Mouse (Mus musculus): Measurements from ENCODE around the gene Atp1b4.
A peak's percentile ranks its signal among the peaks of the same experiment; 100 is the strongest.
"Not testable (repeated sequence)": the region's sequence is repeated elsewhere in the genome, so short reads cannot be mapped to it uniquely, and the experiment has no call there.

Gene Atp1b4

GRCm38 (mm10) chrX:38315884-38316283, at the start of gene Atp1b4:
TSS of gene Atp1b4 (plus strand) at chrX:38316184.
- no peak for DNase-seq (ENCODE audit: low spot score in 2 of 2)

GRCm38 (mm10) chrX:38308597-38308996, 7.4 kb upstream of the Atp1b4 start:
- DNase-seq (ENCODE audit: low spot score in 2 of 2), result peak in 1 of 2 experiments; percentile 0

- no peak for DNase-seq (ENCODE audit: low spot score in 2 of 2)
Observed at GRCm38 (mm10) chrX:38311054-38311453, 4.9 kb upstream of the Atp1b4 start.

GRCm38 (mm10) chrX:38312910-38313625, 2.9 kb upstream of the Atp1b4 start:
- DNase-seq (ENCODE audit: low spot score in 2 of 2), result no peak

- no peak for DNase-seq (ENCODE audit: low spot score in 2 of 2)
Observed at GRCm38 (mm10) chrX:38313626-38314210, 2.3 kb upstream of the Atp1b4 start.

GRCm38 (mm10) chrX:38330695-38331406, 14.9 kb downstream of the Atp1b4 start:
- DNase-seq (ENCODE audit: low spot score in 2 of 2), result no peak

GRCm38 (mm10) chrX:38334329-38335279, 18.6 kb downstream of the Atp1b4 start:
- peak in 1 of 2 experiments; percentile 11 for DNase-seq (ENCODE audit: low spot score in 2 of 2)

- DNase-seq (ENCODE audit: low spot score in 2 of 2), result no peak
Observed at GRCm38 (mm10) chrX:38362016-38362415, 46.0 kb downstream of the Atp1b4 start.

- DNase-seq (ENCODE audit: low spot score in 2 of 2), result not testable (repeated sequence)
Observed at GRCm38 (mm10) chrX:38364621-38365020, 48.6 kb downstream of the Atp1b4 start.

GRCm38 (mm10) chrX:38373169-38373568, 57.2 kb downstream of the Atp1b4 start:
- not testable (repeated sequence) for DNase-seq (ENCODE audit: low spot score in 2 of 2)
